Mouse (Mus musculus) CH12.LX (cell line): ENCODE measurements around the gene Srrm4. TPM values are rescaled to one million over a fixed set of nuclear protein-coding genes. Genes with fewer than 3 reads are reported as not detected.

Experiments
- DNase-seq: peaks from one replicate; pipeline ENCODE4 v3.0.0-alpha.2; 2013; ENCODE audit errors: extremely low read depth
- H3K27ac ChIP-seq: 2 replicates; pipeline ENCODE4 v1.5.1; 2012; ENCODE audit warnings: low read depth, mild to moderate bottlenecking, control low read depth, moderate library complexity; ENCODE audit not compliant: insufficient read depth
- H3K27me3 ChIP-seq: replicated peaks from 2 replicates; pipeline ENCODE3; 2012; ENCODE audit warnings: inconsistent platforms
- H3K36me3 ChIP-seq, 2 experiments: replicated peaks in 1 of 2; 2 replicates each; pipeline versions ENCODE3 to v1.6.1; 2012; ENCODE audit warnings: inconsistent platforms in 1 of 2, low read length in 1 of 2, mild to moderate bottlenecking in 1 of 2, mixed read lengths in 1 of 2, moderate library complexity in 1 of 2; ENCODE audit not compliant: control insufficient read depth in 1 of 2, insufficient read depth in 1 of 2
- H3K4me1 ChIP-seq, 2 experiments: 2 replicates each; pipeline ENCODE4 v1.6.1; 2012; ENCODE audit warnings: inconsistent platforms in 1 of 2, moderate library complexity in 1 of 2; ENCODE audit not compliant: insufficient read depth in 2 of 2, control insufficient read depth in 1 of 2
- H3K4me2 ChIP-seq: 2 replicates; pipeline ENCODE4 v1.6.1; 2012; ENCODE audit warnings: low read depth, mild to moderate bottlenecking, control low read depth; ENCODE audit not compliant: poor library complexity, insufficient read depth, severe bottlenecking
- H3K4me3 ChIP-seq, 3 experiments: fragments of 150-350 bp in 1 of 3; sonication (generic) in 1 of 3; replicated peaks in 1 of 3; 2 replicates each; pipeline versions ENCODE3 to v1.5.1; 2011 to 2012; ENCODE audit warnings: low read depth in 2 of 3, low read length in 2 of 3, mild to moderate bottlenecking in 2 of 3, moderate library complexity in 2 of 3, control low read depth in 1 of 3, improper control_type of control experiment in 1 of 3, inconsistent platforms in 1 of 3, mixed read lengths in 1 of 3; ENCODE audit not compliant: poor library complexity in 1 of 3
- H3K79me2 ChIP-seq: replicated peaks from 2 replicates; pipeline ENCODE4 v1.6.1; 2012; ENCODE audit warnings: mild to moderate bottlenecking, moderate library complexity; ENCODE audit not compliant: control insufficient read depth, poor library complexity, insufficient read depth, severe bottlenecking; ENCODE audit errors: extremely low read depth
- H3K9ac ChIP-seq: 2 replicates; pipeline ENCODE4 v1.6.1; 2012; ENCODE audit warnings: low read depth, mild to moderate bottlenecking, control low read depth, moderate library complexity; ENCODE audit not compliant: insufficient read depth
- H3K9me3 ChIP-seq: replicated peaks from 2 replicates; pipeline ENCODE3; 2012; ENCODE audit warnings: low read length, inconsistent platforms, mixed read lengths
- CHD2 ChIP-seq: IDR thresholded peaks from 2 replicates; pipeline ENCODE4 v1.6.1; 2011; ENCODE audit warnings: low read length, improper control_type of control experiment
- CTCF ChIP-seq, 2 experiments: IDR thresholded peaks in 1 of 2; conservative IDR thresholded peaks in 1 of 2; 2 replicates each; pipeline ENCODE4 v1.5.1; 2011 to 2012; ENCODE audit warnings: low read depth in 2 of 2, low read length in 2 of 2, improper control_type of control experiment in 1 of 2, inconsistent platforms in 1 of 2, mild to moderate bottlenecking in 1 of 2, moderate library complexity in 1 of 2
- ELF1 ChIP-seq: IDR thresholded peaks from 2 replicates; pipeline ENCODE4 v1.6.1; 2014; ENCODE audit warnings: low read depth, mild to moderate bottlenecking, inconsistent platforms, low read length, improper control_type of control experiment
- EP300 ChIP-seq: IDR thresholded peaks from 2 replicates; pipeline ENCODE4 v1.6.1; 2011; ENCODE audit warnings: low read length, improper control_type of control experiment
- ETS1 ChIP-seq: conservative IDR thresholded peaks from 2 replicates; pipeline ENCODE4 v1.6.1; 2012; ENCODE audit warnings: low read depth, mild to moderate bottlenecking, inconsistent platforms, low read length, improper control_type of control experiment, moderate library complexity
- HCFC1 ChIP-seq: IDR thresholded peaks from 2 replicates; pipeline ENCODE4 v1.6.1; 2012; ENCODE audit warnings: low read depth, mild to moderate bottlenecking, inconsistent platforms, low read length, improper control_type of control experiment
- IRF4 ChIP-seq: IDR thresholded peaks from 2 replicates; pipeline ENCODE4 v1.6.1; 2014; ENCODE audit warnings: low read depth, mild to moderate bottlenecking, inconsistent platforms, low read length, improper control_type of control experiment
- JUND ChIP-seq: conservative IDR thresholded peaks from 2 replicates; pipeline ENCODE4 v1.6.1; 2011; ENCODE audit warnings: low read depth, low read length, improper control_type of control experiment
- KAT2A ChIP-seq: IDR thresholded peaks from 2 replicates; pipeline ENCODE4 v1.6.1; 2012; ENCODE audit warnings: low read length, improper control_type of control experiment, inconsistent platforms; ENCODE audit not compliant: insufficient replicate concordance
- MAFK ChIP-seq: IDR thresholded peaks from 2 replicates; pipeline ENCODE4 v1.6.1; 2011; ENCODE audit warnings: low read length, improper control_type of control experiment; ENCODE audit not compliant: insufficient replicate concordance
- MAZ ChIP-seq: IDR thresholded peaks from 2 replicates; pipeline ENCODE4 v1.6.1; 2012; ENCODE audit warnings: low read depth, mild to moderate bottlenecking, inconsistent platforms, low read length, improper control_type of control experiment, moderate library complexity
- MXI1 ChIP-seq: IDR thresholded peaks from 2 replicates; pipeline ENCODE4 v1.6.1; 2011; ENCODE audit warnings: mild to moderate bottlenecking, low read depth, low read length, improper control_type of control experiment
- NELFE ChIP-seq: IDR thresholded peaks from 2 replicates; pipeline ENCODE4 v1.6.1; 2011; ENCODE audit warnings: low read depth, low read length, improper control_type of control experiment
- NRF1 ChIP-seq: IDR thresholded peaks from 2 replicates; pipeline ENCODE4 v1.6.1; 2014; ENCODE audit warnings: low read depth, mild to moderate bottlenecking, inconsistent platforms, low read length, improper control_type of control experiment, moderate library complexity
- RCOR1 ChIP-seq: conservative IDR thresholded peaks from 2 replicates; pipeline ENCODE4 v1.6.1; 2012; ENCODE audit warnings: low read depth, mild to moderate bottlenecking, inconsistent platforms, low read length, improper control_type of control experiment
- SIN3A ChIP-seq: IDR thresholded peaks from 2 replicates; pipeline ENCODE4 v1.6.1; 2012; ENCODE audit warnings: low read length, improper control_type of control experiment, inconsistent platforms
- SMC3 ChIP-seq: IDR thresholded peaks from 2 replicates; pipeline ENCODE4 v1.6.1; 2011; ENCODE audit warnings: low read depth, low read length, improper control_type of control experiment
- TBP ChIP-seq: conservative IDR thresholded peaks from 2 replicates; pipeline ENCODE4 v1.6.1; 2011; ENCODE audit warnings: low read depth, low read length, improper control_type of control experiment
- TCF12 ChIP-seq: IDR thresholded peaks from 2 replicates; pipeline ENCODE4 v1.6.1; 2014; ENCODE audit warnings: low read depth, mild to moderate bottlenecking, inconsistent platforms, low read length, improper control_type of control experiment
- USF1 ChIP-seq: IDR thresholded peaks from 2 replicates; pipeline ENCODE4 v1.6.1; 2014; ENCODE audit warnings: low read depth, mild to moderate bottlenecking, inconsistent platforms, low read length, improper control_type of control experiment
- USF2 ChIP-seq: conservative IDR thresholded peaks from 2 replicates; pipeline ENCODE4 v1.6.1; 2011; ENCODE audit warnings: low read depth, low read length, improper control_type of control experiment
- ZC3H11A ChIP-seq: IDR thresholded peaks from 2 replicates; pipeline ENCODE4 v1.6.1; 2012; ENCODE audit warnings: low read depth, mild to moderate bottlenecking, inconsistent platforms, low read length, improper control_type of control experiment
- ZKSCAN1 ChIP-seq: IDR thresholded peaks from 2 replicates; pipeline ENCODE4 v1.6.1; 2012; ENCODE audit warnings: low read depth, inconsistent platforms, low read length, improper control_type of control experiment, borderline replicate concordance
- ZNF384 ChIP-seq: IDR thresholded peaks from 2 replicates; pipeline ENCODE4 v1.6.1; 2012; ENCODE audit warnings: low read depth, low read length, improper control_type of control experiment, inconsistent platforms
- dilution Hi-C: fragments of 300-500 bp; cut with MboI; formaldehyde crosslinking; loops from 2 replicates; pipeline ENCODE4 v1.14.3; 2020; ENCODE audit warnings: low sequenced_read_pairs; ENCODE audit not compliant: extremely low pct_unique_long_range_greater_than_20kb, extremely low pct_ligation_motif_present
- in situ Hi-C: fragments of 300-500 bp; cut with MboI; formaldehyde crosslinking; loops from 3 replicates; pipeline ENCODE4 v1.14.3; 2019; ENCODE audit warnings: low sequenced_read_pairs, low pct_ligation_motif_present, low pct_unique_long_range_greater_than_20kb, mixed read lengths
- polyA plus RNA-seq: library from polyadenylated mRNA; unstranded; fragments of >175 nt; gene quantifications from 2 replicates; pipeline ENCODE4 v1.2.1, GENCODE M21; 2012; ENCODE audit warnings: low read depth; ENCODE audit not compliant: insufficient read length
- total RNA-seq, 2 experiments: library from RNA; depleted of rRNA; stranded (reverse); fragments of 300-350 nt in 1 of 2; fragments of >200 nt in 1 of 2; gene quantifications; 2 replicates each; pipeline ENCODE4 v1.2.3; 2012 to 2014

Gene Srrm4
- total and polyA plus RNA-seq, 3 experiments, result not detected

- dilution Hi-C loops (no loop called here), in situ Hi-C loops (no loop called here)
- Histone ChIP-seq H3K79me2 (no peaks in the 10 kb centered on the region), H3K27ac (no peak overlapping the region), H3K27me3 (no peaks in the 10 kb centered on the region), H3K4me2 (no peak overlapping the region), H3K4me3 (no peak overlapping the region), H3K9me3 (peaks cover 88% of the 10 kb centered on the region), H3K36me3 (no peaks in the 10 kb centered on the region), H3K9ac (no peak overlapping the region), H3K4me1 (no peaks in the 10 kb centered on the region)
- DNase-seq, result no peak
- TF ChIP-seq IRF4 (no peak), RCOR1 (no peak), USF1 (no peak), HCFC1 (no peak), KAT2A (no peak), MAFK (no peak), TBP (no peak), SIN3A (no peak), CHD2 (no peak), MAZ (no peak), MXI1 (no peak), SMC3 (no peak), NRF1 (no peak), USF2 (no peak), TCF12 (no peak), ZKSCAN1 (no peak), ZC3H11A (no peak), ZNF384 (no peak)
These were observed 19.7 kb downstream of the Srrm4 start for GRCm38 (mm10) chr5:116571936-116572335.

GRCm38 (mm10) chr5:116571232-116571861 is 20.3 kb downstream of the Srrm4 start:
- Histone ChIP-seq H3K79me2 (no peaks in the 10 kb centered on the region), H3K27ac (no peak overlapping the region), H3K4me1 (no peaks in the 10 kb centered on the region), H3K9me3 (peaks cover 88% of the 10 kb centered on the region), H3K4me3 (no peak overlapping the region), H3K36me3 (no peaks in the 10 kb centered on the region), H3K27me3 (no peaks in the 10 kb centered on the region), H3K9ac (no peak overlapping the region), H3K4me2 (no peak overlapping the region)
- dilution Hi-C loops (no loop called here), in situ Hi-C loops (no loop called here)
- no peak for DNase-seq
- no peak for TF ChIP-seq SIN3A
- no peak for TF ChIP-seq ZC3H11A
- no peak for TF ChIP-seq ELF1
- TF ChIP-seq NELFE, result no peak
- TF ChIP-seq NRF1, result no peak
- no peak for TF ChIP-seq SMC3
- TF ChIP-seq USF1, result no peak
- TF ChIP-seq JUND, result no peak
- no peak for TF ChIP-seq CTCF (conservative IDR thresholded peaks at IDR 0.05 in 1 of 2, IDR thresholded peaks at IDR 0.05 in 1 of 2; ENCODE audit: low read depth in 2 of 2, low read length in 2 of 2)
- TF ChIP-seq EP300, result no peak
- no peak for TF ChIP-seq ETS1
- no peak for TF ChIP-seq HCFC1
- TF ChIP-seq KAT2A, result no peak
